Mouse (Mus musculus) c-Kit-positive CD71-negative TER-119-negative erythroid progenitor cells, embryonic 14.5 days (primary cell): ENCODE data around the gene Hoxa4.

ENCODE experiments used
- DNase-seq: peaks from one replicate; pipeline ENCODE4 v3.0.0-alpha.2; 2013; ENCODE audit warnings: low read depth

Gene Hoxa4

GRCm38 (mm10) chr6:52228475-52229465 is 37.2 kb upstream of the Hoxa4 start:
- no peak for DNase-seq

GRCm38 (mm10) chr6:52227470-52228222 is 36.1 kb upstream of the Hoxa4 start:
- no peak for DNase-seq

DNA sequence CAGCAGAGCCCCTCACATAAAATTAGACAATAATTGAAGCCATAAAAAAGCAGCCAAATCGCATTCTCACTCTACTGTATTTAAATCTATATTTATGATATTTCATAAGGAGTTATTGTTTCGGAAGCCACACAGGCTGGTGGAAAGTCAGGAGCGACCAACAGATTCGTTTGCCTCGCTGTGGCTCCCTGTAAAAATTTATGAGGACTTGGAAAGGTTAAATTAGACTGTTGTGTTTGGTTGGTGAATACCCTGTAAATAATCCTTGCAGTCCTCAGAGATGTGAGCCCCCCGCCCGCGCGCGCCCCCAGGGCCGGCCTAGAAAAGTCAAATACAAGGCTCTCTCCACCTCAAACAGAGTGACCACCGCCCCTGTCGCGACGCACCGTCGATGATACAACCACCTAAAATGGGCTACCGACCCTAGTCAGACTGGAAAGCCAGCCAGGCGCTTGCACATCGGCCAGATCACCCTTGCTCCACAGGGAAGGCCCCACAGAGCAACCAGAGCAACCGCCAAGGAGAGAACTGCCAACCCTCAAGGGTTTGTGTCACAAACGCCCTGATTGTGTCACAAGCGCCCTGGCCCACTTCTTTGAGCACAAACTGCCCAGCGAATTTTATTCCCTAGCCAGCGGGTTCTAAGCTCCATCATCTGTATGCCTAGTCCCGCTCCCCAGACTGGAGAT is 35.2 kb upstream of the Hoxa4 start:
- no peak for DNase-seq

DNA sequence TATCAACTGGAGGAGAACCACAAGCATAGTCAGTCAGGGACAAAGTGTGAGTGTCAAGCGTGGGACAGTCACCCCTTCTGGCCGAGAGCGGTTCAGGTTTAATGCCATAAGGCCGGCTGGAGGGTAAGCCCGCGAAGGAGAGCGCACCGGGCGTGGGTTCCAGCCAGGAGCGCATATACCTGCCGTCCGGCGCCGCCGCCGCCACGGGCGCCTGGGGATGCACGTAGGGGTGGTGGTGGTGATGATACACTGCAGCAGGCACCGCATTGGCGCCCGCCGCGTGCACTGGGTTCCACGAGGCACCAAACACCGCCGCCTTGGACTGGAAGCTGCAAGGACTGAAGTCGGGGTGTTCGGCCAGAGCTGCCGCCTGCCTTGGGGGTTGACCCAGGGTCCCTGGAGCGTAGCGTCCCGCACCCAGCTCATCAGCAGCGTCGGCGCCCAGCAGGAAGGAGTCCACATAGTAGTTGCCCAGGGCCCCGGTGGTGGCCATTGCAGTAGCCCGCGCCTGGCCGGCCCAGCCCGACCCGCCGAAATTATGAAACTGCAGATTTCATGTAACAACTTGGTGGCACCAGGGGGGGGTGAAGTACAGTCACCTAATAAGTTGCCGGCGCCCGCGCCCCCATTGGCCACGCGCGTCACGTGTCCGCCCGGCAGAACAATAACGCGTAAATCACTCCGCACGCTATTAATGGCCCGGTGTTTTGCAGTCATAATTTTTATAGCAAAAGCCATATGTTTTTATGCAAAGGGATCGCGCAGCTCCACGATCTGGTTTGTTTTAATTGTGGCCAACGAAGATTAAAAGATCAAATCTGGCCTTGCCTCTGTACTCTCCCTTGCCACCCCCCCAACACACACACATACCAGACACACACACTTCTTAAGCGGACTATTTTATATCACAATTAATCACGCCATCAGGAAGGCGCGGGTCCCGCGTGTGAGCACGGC is 34.3 kb upstream of the Hoxa4 start:
- no peak for DNase-seq

DNA sequence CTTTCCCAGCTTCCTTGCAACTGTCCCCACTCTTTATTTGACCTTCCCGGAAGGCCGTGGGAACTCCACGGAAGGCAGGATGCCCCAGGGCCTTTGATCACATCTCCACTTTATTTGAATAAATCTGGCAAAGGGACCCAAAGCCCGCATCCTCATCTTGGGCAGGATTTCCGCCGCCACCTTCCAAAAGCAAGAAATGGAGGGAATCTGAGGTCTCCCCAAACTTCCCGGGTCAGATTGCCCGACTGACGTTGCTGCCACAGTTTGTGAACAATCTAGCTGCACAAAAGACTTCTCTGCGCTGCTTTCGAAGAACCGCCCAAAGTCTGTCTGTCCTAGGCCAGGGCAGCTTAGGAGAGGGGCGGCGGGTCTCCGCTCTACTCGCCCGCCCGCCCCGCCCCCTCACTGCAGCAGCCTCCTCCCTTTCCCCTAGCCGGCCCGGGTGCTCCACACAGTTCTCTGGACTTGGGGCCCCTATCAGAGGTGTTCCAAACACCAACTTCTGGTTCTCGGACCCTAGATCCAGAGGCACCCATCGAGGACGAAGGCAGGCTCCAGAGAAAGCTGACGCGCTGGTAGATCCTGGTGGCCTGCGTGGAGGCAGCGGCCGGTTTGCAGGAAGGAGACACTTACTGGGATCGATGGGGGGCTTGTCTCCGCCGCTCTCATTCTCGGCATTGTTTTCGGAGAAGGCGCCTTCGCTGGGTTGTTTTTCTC is 33.5 kb upstream of the Hoxa4 start:
- DNase-seq: no peak

DNA sequence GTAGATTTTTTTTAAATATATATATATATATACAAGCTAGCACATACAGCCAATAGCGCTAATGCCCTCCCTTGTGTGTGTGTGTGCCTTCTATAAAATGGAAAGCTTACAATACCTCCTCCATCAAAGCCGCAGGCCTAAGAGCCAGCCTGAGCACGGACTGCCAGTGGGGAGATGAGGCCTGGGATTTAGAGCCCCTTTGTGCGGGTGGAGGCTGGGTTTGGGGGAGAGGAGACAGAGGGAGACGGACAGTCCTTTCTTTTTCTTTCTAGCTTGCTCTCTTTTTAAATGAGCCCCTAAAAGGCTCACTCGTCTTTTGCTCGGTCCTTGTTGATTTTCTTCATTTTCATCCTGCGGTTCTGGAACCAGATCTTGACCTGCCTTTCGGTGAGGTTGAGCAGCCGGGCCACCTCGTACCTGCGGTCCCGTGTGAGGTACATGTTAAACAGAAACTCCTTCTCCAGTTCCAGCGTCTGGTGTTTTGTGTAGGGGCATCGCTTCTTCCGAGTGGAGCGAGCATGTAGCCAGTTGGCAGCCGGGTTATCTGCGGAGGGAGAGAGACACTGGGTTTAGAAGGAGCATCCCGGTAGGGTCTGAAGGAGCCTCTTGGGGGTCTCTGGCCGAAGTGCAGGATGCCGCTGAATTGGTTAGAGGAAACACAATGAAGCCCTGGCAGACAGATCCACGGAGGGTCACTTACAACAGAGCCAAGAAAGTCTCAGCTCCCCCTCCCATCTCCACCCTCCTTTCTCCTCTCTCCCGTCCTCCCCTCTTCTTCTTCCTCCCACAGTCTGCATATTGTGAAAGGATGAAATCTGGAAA is 32.6 kb upstream of the Hoxa4 start:
- DNase-seq: no peak

DNA sequence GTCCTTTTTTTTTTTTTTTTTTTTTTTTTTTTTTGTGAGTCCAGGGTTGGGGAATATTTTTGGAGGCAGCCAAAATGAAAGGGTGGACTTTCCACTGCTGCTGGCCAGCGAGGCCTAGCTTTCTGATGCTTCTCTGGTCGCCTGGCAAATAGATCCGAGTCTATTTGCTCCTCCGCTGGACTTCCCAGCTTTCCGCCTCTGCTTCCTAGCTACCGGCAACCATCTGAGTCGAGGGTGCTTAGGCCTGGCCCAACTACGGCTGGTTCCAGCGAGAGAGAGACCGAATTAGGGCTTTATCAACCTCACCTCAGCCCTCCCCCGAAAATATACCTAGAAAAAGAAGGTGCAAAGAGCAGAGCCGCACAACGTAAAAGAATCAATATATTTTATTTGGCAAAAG is 31.2 kb upstream of the Hoxa4 start:
- DNase-seq: no peak

DNA sequence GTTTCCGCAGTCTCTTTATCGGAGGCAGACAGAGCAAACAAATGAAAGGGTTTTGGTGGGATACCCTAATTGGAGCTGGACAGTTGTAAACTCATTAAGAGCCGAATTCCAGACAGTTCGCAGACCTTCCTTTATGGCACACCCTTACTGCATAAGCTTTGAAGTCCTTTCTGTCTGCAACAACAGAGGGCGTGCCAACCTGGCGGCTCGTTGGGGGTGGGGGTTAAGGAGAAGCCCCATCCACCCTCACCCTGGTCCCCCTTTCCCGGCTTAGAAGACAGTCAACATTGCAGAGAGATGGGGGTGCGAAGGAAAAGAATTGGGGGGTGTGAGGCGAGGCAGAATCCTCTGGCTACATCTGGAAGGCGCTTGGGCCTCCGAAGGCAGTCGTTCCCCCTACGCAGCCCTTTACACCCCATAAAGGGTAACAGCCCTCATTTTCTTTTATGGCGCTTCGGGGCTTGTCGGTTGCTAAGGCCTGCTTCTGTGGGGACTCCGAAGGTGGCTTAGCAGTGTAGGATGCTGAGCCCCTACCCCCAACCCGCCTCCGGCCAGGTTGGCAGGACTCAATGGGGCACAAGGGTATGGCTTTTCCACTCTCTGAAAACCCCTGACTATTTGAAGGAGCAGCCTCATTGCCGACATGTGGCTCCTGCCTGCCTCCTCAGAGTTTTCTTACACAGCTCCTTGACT is 30.6 kb upstream of the Hoxa4 start:
- DNase-seq: no peak

DNA sequence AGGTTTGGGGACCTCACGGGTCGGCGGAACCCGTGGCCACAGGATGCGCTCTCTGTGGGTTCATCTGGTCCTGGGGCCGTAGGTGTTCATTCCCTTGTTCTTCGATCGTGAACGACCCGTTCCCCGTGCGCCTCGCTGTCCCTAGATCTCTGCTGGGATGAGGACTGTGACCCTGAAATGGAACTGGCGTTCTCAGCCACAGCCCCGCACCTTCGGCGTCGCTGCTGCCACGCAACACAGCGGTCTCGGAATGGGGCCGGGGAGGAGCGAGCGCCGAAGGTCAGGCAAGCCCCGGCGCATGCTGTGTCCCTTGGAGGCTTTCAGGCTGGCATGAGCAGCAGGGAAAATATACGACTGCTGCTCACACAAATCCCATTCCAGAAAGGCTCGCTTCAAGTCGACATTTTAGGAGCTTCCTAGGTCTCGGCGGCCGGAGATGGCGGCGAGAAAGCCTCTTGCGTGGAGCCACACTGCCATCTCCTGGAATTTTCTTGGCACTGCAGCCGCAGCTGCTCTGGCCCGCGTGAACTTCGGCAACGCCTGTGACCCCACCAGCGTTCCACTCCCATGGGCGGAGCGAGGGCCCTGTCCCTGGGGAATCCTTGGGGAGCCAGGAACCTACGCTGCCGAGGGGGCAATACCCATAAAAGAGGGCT is 29.9 kb upstream of the Hoxa4 start, which contains the start of gene Hoxa7:
Gene Hoxa7, minus strand, starts transcription at position 518 of the 656 bp plus-strand sequence.
- DNase-seq: peak; percentile 82

GRCm38 (mm10) chr6:52220865-52221310 is 29.3 kb upstream of the Hoxa4 start:
- DNase-seq: no peak

DNA sequence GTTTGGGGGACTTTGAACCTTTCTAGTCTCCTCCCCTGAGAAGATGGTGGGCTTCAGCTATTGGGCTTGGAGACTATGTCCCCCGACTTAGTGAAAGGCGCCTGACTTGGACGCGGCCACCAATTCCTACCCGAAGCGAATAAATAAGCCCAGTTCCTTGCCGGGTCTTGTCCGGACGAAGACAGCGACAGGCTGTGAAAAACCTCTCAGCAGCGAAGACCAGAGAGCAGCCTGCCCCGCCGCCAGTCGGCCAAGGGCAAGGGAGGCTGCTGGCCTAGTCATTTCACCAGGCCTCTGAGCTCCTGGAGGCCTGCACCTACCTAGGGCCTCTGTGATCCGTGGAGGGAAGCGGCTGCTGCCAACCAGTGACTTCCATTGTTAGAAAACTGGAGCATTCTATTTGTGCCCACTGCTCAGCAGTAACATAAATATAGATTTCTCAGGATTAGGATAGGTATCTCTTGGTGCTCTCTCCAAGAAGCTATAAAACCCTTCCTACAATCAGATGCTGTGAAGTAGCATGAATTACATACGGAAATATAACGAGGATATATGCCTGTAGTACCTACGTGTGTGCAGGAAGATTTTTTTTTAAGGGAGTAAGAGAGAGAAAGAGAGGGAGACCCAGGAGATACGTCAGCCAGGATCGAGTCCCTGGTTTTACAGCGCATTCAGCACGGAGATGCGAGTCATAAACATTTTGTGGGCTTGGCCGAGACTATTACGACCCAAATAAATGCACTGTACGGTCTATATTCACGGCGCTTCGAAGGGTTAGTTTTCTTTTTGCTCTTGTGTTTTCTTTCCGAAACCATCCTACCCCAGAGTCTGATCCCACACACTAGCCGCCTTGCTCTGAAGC is 28.7 kb upstream of the Hoxa4 start:
- DNase-seq: no peak

GRCm38 (mm10) chr6:52219234-52219942 is 27.8 kb upstream of the Hoxa4 start:
- DNase-seq: no peak

GRCm38 (mm10) chr6:52218643-52219215 is 27.2 kb upstream of the Hoxa4 start:
- no peak for DNase-seq

DNA sequence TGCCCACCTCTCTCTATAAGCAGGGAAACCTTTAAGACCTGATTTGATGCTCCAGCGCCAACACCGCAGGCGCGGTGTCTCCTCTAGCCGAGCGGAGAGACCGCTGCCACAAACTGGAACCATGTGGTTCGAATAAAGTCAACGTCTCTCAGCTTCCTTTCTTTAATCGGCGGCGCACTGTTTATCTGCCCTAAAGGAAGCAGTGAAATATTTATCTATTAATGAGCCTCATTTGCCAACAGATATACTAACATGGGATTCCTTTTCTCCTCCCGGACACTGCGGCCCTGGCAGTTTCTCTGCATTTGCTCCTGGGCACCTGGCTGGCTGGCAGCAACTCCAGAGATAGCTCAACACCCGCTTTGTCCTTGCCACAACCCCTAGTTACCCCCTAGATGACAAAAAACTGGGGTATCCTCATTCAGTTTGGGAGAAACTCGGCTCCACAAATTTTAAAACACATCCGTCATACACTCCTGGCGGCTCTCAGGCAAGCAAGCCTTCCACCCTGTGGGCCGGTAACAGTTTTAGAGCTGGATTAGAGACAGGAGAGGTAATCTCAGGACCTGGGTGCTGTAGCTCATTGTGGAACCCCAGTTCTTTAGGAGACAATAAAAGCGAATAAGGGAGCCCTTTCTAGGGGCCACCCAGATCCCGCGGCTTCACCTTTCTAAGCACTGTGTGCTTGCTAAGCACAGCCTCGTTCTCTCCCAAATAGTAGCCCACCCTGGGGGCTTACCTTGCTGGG is 26.5 kb upstream of the Hoxa4 start:
- no peak for DNase-seq

DNA sequence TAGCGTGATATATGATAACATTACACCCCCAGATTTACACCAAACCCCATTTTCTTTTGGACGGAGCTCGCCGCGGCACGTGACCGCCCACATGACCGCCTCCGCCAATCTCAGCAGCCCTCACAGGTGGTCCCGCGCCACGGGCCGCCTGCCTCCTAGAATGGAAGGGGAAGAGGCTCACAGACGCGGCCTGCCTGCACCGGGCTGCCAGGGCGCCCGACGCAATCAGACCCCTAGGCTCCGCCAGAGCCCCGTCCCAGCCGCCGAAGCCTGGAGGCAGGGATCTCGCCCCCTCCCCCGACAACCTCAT is 25.9 kb upstream of the Hoxa4 start:
- DNase-seq: no peak
